Mouse (Mus musculus): ENCODE measurements around the gene Hdac5. TPM values are rescaled to one million over a fixed set of nuclear protein-coding genes. Genes with fewer than 3 reads are reported as not detected.

Gene Hdac5
- total and polyA plus RNA-seq, 3 experiments, result 24.4 to 42.8 (median 30.7) TPM

GRCm38 (mm10) chr11:102216056-102216885 lies 13.7 kb downstream of the Hdac5 start:
- Histone ChIP-seq H3K9me3 (replicated peaks) (no peaks in the 10 kb centered on the region), H3K36me3 (replicated peaks) (peaks cover 9% of the 10 kb centered on the region), H3K4me1 (ENCODE audit: insufficient read depth, low read depth, low read length) (peaks cover 60% of the 10 kb centered on the region), H3K27me3 (ENCODE audit: insufficient read depth, low read length) (peaks cover 41% of the 10 kb centered on the region), H3K4me3 (ENCODE audit: low read depth, low read length) (no peak overlapping the region)
- no peak for DNase-seq (ENCODE audit: low spot score)
- no peak for TF ChIP-seq CTCF (IDR thresholded peaks at IDR 0.05; ENCODE audit: low read depth, low read length)
- TF ChIP-seq GATA1 (IDR thresholded peaks at IDR 0.05; ENCODE audit: borderline replicate concordance, low read length), result no peak
- no peak for TF ChIP-seq POLR2AphosphoS5 (IDR thresholded peaks at IDR 0.05; ENCODE audit: insufficient replicate concordance, low read depth, low read length)
- TF ChIP-seq TAL1 (conservative IDR thresholded peaks at IDR 0.05; ENCODE audit: low read depth, low read length), result no peak
- TF ChIP-seq GATA2 (IDR thresholded peaks at IDR 0.05; ENCODE audit: borderline replicate concordance, low read depth, low read length), result no peak
- no peak for ATAC-seq (ENCODE audit: extremely low read depth, insufficient number of reproducible peaks, low FRiP score, poor library complexity, severe bottlenecking)

GRCm38 (mm10) chr11:102215511-102215910 lies 14.5 kb downstream of the Hdac5 start:
- H3K36me3 ChIP-seq (replicated peaks), result peaks cover 9% of the 10 kb centered on the region
- no peaks in the 10 kb centered on the region for H3K9me3 ChIP-seq (replicated peaks)
- peaks cover 52% of the 10 kb centered on the region for H3K4me1 ChIP-seq (ENCODE audit: insufficient read depth, low read depth, low read length)
- TF ChIP-seq CTCF (IDR thresholded peaks at IDR 0.05; ENCODE audit: low read depth, low read length), result no peak
- TF ChIP-seq POLR2AphosphoS5 (IDR thresholded peaks at IDR 0.05; ENCODE audit: insufficient replicate concordance, low read depth, low read length), result no peak
- no peak for TF ChIP-seq GATA2 (IDR thresholded peaks at IDR 0.05; ENCODE audit: borderline replicate concordance, low read depth, low read length)
- no peak for TF ChIP-seq TAL1 (conservative IDR thresholded peaks at IDR 0.05; ENCODE audit: low read depth, low read length)
- no peak for TF ChIP-seq GATA1 (IDR thresholded peaks at IDR 0.05; ENCODE audit: borderline replicate concordance, low read length)
- no peak overlapping the region for H3K4me3 ChIP-seq (ENCODE audit: low read depth, low read length)
- ATAC-seq (ENCODE audit: extremely low read depth, insufficient number of reproducible peaks, low FRiP score, poor library complexity, severe bottlenecking) (no peak), DNase-seq (ENCODE audit: low spot score) (no peak)
- H3K27me3 ChIP-seq (ENCODE audit: insufficient read depth, low read length), result peaks cover 41% of the 10 kb centered on the region

- peaks cover 50% of the 10 kb centered on the region for H3K4me1 ChIP-seq (ENCODE audit: insufficient read depth, low read depth, low read length)
- H3K36me3 ChIP-seq (replicated peaks), result peaks cover 9% of the 10 kb centered on the region
- TF ChIP-seq GATA2 (IDR thresholded peaks at IDR 0.05; ENCODE audit: borderline replicate concordance, low read depth, low read length), result no peak
- no peak for TF ChIP-seq CTCF (IDR thresholded peaks at IDR 0.05; ENCODE audit: low read depth, low read length)
- TF ChIP-seq POLR2AphosphoS5 (IDR thresholded peaks at IDR 0.05; ENCODE audit: insufficient replicate concordance, low read depth, low read length), result no peak
- TF ChIP-seq GATA1 (IDR thresholded peaks at IDR 0.05; ENCODE audit: borderline replicate concordance, low read length), result no peak
- no peak for TF ChIP-seq TAL1 (conservative IDR thresholded peaks at IDR 0.05; ENCODE audit: low read depth, low read length)
- peaks cover 44% of the 10 kb centered on the region for H3K27me3 ChIP-seq (ENCODE audit: insufficient read depth, low read length)
- DNase-seq (ENCODE audit: low spot score) (no peak), ATAC-seq (ENCODE audit: extremely low read depth, insufficient number of reproducible peaks, low FRiP score, poor library complexity, severe bottlenecking) (no peak)
- H3K9me3 ChIP-seq (replicated peaks), result no peaks in the 10 kb centered on the region
- H3K4me3 ChIP-seq (ENCODE audit: low read depth, low read length), result no peak overlapping the region
These were observed 15.4 kb downstream of the Hdac5 start for GRCm38 (mm10) chr11:102214430-102215156.

- H3K4me1 ChIP-seq (ENCODE audit: insufficient read depth, low read depth, low read length), result peaks cover 47% of the 10 kb centered on the region
These were observed 18.0 kb downstream of the Hdac5 start for GRCm38 (mm10) chr11:102211936-102212341.

GRCm38 (mm10) chr11:102211011-102211410 lies 19.0 kb downstream of the Hdac5 start:
- H3K4me3 ChIP-seq (ENCODE audit: low read depth, low read length), result no peak overlapping the region
- peaks cover 44% of the 10 kb centered on the region for H3K27me3 ChIP-seq (ENCODE audit: insufficient read depth, low read length)
- no peaks in the 10 kb centered on the region for H3K9me3 ChIP-seq (replicated peaks)
- DNase-seq (ENCODE audit: low spot score) (no peak), ATAC-seq (ENCODE audit: extremely low read depth, insufficient number of reproducible peaks, low FRiP score, poor library complexity, severe bottlenecking) (no peak)
- H3K36me3 ChIP-seq (replicated peaks), result peaks cover 11% of the 10 kb centered on the region
- H3K4me1 ChIP-seq (ENCODE audit: insufficient read depth, low read depth, low read length), result peaks cover 43% of the 10 kb centered on the region
- TF ChIP-seq GATA1 (IDR thresholded peaks at IDR 0.05; ENCODE audit: borderline replicate concordance, low read length) (no peak), GATA2 (IDR thresholded peaks at IDR 0.05; ENCODE audit: borderline replicate concordance, low read depth, low read length) (no peak), CTCF (IDR thresholded peaks at IDR 0.05; ENCODE audit: low read depth, low read length) (no peak), POLR2AphosphoS5 (IDR thresholded peaks at IDR 0.05; ENCODE audit: insufficient replicate concordance, low read depth, low read length) (no peak), TAL1 (conservative IDR thresholded peaks at IDR 0.05; ENCODE audit: low read depth, low read length) (no peak)

More at GRCm38 (mm10) chr11:102211936-102212341, 18.0 kb downstream of the Hdac5 start:
- Histone ChIP-seq H3K9me3 (replicated peaks) (no peaks in the 10 kb centered on the region), H3K27me3 (ENCODE audit: insufficient read depth, low read length) (peaks cover 44% of the 10 kb centered on the region), H3K36me3 (replicated peaks) (peaks cover 5% of the 10 kb centered on the region), H3K4me3 (ENCODE audit: low read depth, low read length) (no peak overlapping the region)
- TF ChIP-seq GATA1 (IDR thresholded peaks at IDR 0.05; ENCODE audit: borderline replicate concordance, low read length) (no peak), CTCF (IDR thresholded peaks at IDR 0.05; ENCODE audit: low read depth, low read length) (no peak), GATA2 (IDR thresholded peaks at IDR 0.05; ENCODE audit: borderline replicate concordance, low read depth, low read length) (no peak), POLR2AphosphoS5 (IDR thresholded peaks at IDR 0.05; ENCODE audit: insufficient replicate concordance, low read depth, low read length) (no peak), TAL1 (conservative IDR thresholded peaks at IDR 0.05; ENCODE audit: low read depth, low read length) (no peak)
- DNase-seq (ENCODE audit: low spot score), result no peak
- ATAC-seq (ENCODE audit: extremely low read depth, insufficient number of reproducible peaks, low FRiP score, poor library complexity, severe bottlenecking), result no peak

GRCm38 (mm10) chr11:102210185-102210584 lies 19.8 kb downstream of the Hdac5 start:
- no peak for ATAC-seq (ENCODE audit: extremely low read depth, insufficient number of reproducible peaks, low FRiP score, poor library complexity, severe bottlenecking)

More at GRCm38 (mm10) chr11:102210185-102210584, 19.8 kb downstream of the Hdac5 start:
- no peak for DNase-seq (ENCODE audit: low spot score)
- no peak overlapping the region for H3K4me3 ChIP-seq (ENCODE audit: low read depth, low read length)
- peaks cover 40% of the 10 kb centered on the region for H3K4me1 ChIP-seq (ENCODE audit: insufficient read depth, low read depth, low read length)
- peaks cover 13% of the 10 kb centered on the region for H3K36me3 ChIP-seq (replicated peaks)
- H3K9me3 ChIP-seq (replicated peaks), result no peaks in the 10 kb centered on the region
- H3K27me3 ChIP-seq (ENCODE audit: insufficient read depth, low read length), result peaks cover 38% of the 10 kb centered on the region
- TF ChIP-seq POLR2AphosphoS5 (IDR thresholded peaks at IDR 0.05; ENCODE audit: insufficient replicate concordance, low read depth, low read length), result no peak
- no peak for TF ChIP-seq GATA1 (IDR thresholded peaks at IDR 0.05; ENCODE audit: borderline replicate concordance, low read length)
- TF ChIP-seq GATA2 (IDR thresholded peaks at IDR 0.05; ENCODE audit: borderline replicate concordance, low read depth, low read length), result no peak
- TF ChIP-seq CTCF (IDR thresholded peaks at IDR 0.05; ENCODE audit: low read depth, low read length), result no peak
- no peak for TF ChIP-seq TAL1 (conservative IDR thresholded peaks at IDR 0.05; ENCODE audit: low read depth, low read length)

Data from G1E (cell line).